Mouse (Mus musculus): ENCODE data around the gene Rhof.
A peak's percentile ranks its signal among the peaks of the same experiment; 100 is the strongest.
"Not testable (repeated sequence)": the region's sequence is repeated elsewhere in the genome, so short reads cannot be mapped to it uniquely, and the experiment has no call there.

Rhof gene

DNA sequence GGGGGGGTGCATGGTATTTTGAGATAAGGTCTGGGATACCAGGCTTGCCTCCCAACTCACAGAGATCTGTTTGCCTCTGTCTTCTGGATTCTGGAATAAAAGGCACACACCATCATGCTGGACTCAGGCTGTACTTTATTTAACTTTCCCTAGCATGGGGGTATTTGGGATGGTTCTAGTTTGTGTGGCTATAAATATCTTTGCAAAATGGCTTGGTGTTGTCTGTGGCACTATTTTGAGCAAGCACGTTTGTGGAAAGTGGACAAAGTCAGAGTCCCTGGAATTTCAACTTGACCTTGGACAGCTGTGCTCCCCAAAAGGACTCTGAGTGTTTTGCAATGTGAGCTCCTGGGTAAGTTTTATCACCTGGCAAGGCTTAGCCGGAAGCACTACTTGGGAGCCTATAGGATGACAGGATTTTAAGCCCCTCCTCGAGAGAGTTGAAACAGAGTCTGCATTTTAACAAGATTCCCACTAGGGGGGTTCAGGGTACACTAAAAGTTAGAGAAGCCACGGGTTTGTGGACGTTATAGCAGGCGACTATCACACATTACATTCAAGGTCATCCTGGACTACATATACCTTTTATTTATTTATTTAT lies 65.0 kb downstream of the Rhof start:
- no peak for DNase-seq (ENCODE audit: low spot score)

DNA sequence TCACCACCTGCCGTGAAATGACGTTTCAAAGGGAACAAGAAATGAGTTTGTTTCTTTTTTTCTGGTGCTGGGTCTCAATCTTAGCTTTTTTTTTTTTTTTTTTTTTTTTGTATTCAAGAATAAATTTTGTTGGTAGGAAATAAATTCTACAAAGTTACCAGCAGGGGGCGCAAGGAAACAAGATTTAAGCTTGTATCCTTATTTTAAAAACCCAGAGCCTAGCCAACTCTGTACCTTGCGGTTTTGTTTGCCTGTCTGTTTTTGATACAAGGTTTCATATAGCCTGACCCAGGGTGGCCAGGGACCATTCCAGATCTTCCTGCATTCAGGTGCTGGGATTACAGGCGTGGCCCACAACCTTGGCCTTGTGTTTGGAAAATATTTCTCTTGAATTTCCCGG lies 68.3 kb downstream of the Rhof start:
- DNase-seq (ENCODE audit: low spot score): no peak

DNA sequence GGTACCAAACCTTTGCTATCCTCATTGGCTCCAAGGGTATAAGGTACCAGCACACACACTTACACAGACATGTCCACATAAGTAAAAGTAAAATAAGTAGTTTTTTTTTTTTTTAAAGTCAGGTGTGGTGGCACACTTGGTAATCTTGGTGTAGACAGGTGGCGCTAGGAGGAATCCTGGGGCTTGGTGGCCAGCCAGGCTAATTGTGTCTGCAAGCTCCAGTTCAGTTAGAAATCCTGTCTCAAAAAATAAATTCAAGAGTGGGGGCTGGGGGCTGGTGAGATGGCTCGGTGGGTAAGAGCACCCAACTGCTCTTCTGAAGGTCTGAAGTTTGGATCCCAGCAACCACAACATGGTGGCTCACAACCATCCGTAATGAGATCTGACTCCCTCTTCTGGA lies 69.4 kb downstream of the Rhof start:
- DNase-seq (ENCODE audit: low spot score): no peak

DNA sequence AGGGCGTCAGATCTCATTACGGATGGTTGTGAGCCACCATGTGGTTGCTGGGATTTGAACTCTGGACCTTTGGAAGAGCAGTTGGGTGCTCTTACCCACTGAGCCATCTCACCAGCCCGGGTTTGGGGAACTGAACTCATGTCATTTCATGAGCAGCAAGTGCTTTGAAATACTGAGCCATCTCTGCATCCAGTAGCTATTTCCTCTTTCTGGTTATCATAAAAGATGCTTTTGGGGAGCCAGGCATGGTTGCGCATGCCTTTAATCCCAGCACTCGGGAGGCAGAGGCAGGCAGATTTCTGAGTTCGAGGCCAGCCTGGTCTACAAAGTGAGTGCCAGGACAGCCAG lies 71.1 kb downstream of the Rhof start:
- DNase-seq (ENCODE audit: low spot score): not testable (repeated sequence)

DNA sequence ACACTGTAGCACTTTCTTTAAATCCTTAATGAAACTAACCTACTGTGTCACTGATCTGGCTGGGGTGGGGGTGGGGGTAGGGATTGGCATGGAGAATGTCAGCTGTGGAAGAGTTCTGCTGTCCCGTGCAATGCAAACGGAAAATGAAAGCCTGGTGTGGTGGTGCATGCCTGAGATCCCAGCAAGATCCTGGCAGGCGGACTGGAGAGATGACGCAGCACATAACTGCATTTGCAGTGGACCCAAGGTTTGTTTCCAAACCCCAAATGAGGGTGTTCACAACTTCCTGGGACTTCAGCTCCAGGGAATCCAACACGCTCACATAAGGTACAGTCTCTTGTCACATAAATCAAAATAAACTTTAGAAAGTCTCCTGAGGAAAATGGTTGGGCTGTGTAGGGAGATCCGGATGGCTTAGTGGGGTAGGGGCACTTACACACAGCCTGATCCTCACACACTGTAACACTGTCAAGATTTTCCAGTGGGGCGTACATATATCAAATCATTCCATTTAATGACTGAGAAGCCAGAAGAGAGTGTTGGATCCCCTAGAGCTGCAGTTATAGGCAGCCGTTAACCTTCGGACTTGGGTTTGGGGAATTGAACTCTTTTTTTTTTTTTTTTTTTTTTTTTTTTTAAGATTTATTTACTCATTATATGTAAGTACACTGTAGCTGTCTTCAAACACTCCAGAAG lies 71.6 kb downstream of the Rhof start:
- no peak for DNase-seq (ENCODE audit: low spot score)

DNA sequence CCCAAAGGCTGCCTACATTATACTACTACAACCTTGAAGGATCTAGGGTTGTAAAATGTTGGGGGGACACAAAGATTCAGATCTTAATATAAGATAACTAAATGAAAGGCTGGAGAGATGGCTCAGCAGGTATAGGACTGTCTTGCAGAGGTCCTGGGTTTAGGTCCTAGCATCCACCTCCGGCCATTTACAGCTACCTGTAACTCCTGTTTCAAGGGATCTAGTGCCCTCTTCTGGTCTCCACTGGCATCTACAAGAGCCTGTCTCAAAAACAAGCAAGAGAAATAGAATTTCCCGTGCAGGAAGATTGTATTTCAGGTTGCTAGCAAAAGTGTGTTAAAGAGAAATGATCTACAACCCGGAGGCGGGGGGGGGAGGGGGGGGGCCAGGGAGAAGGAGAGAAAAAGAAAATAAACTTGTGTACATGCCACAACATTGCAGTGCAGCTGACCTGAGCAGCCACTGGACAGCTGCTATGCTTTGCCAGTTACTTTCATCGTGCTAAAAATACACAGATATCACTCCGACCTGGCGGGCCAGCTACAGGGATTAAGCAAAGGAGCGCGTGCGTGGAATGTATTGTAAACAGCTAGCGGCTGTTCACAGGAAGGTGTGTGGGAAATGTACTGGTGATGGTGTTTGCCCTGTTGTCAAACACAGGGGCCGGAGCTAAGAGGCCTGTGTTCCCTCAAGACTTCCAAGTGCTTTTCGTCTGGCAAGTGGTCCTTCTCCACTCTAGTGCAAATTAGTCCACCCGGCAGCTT lies 72.6 kb downstream of the Rhof start:
- DNase-seq (ENCODE audit: low spot score): no peak

DNA sequence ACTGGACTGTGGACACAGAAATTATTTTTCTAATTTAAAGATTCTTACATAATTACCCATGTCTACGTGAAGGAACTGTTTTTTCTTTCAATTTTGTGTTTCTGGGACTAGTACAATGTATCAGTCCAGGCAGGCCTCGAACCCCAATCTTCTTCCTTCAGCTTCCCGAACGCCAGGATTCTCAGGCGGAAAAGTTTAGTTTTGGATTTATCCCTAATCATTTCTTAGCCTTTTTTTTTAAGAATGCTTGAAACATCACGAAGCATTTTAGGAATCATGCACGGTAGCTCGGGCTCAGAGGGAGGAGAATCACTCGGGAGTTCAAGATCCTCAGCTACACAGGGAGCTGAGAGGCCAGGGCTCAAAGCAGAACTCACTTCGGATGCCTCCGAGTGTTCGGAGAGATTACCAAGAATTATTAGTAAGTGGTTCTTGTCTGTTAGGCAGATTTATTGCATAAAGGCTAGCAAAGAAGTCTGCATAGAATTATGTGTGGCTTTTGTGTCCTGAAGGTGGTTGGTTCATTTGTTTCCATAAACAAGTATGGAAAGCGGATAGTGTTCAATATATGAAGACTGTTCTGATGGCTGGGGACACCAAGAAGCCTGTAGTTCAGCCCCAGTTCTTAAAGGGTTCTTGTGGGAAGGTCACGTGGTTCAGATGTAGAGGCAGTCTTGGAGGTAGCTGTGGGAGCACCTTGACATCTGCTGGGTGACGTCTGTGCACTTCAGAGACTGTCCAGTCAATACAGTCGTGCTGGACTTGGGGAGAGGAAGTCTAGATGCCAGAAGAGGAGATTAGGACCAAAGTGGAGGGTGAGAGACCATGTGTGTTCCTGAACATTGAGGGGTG lies 74.0 kb downstream of the Rhof start:
- no peak for DNase-seq (ENCODE audit: low spot score)

DNA sequence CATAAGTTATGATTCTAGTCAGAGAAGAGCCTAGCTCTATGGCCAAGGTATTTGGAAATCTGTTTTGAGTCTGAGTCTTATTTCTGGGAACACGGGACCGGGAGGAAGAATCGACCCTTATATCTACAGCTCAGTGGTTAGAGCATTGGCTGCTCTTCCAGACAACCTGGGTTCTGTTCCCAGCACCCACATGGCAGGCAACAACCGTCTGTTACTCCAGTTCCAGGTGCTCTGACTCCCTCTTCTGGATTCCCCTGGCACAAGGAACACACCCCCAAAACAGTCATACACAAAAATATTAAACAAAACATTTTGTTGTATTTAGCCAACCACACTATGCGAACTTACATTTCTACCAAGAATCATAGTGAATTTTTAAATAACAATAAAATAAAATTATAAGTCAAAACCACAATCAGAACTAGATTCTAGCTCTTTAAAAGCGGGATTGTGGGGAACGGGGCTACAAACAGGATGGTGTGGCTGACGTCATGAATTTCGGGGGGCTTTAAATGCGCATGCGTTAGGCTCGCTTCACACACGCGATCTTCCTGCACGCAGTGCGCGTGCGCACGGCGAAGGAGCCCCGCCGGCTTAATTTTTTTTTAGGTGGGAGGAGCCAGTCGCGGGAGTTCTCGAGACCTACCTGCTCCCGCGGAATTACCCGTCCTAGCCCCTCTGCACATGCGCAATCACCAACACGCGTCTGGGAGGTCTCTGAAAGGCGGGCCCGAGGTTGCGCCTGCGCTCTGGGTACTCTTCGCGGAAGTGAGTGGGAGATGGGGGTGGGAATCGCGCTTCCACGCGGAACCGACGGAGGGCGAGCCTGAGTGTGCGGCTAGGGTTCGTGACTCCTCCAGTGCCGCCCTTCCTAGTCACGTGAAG lies 74.9 kb downstream of the Rhof start:
- peak; percentile 99 for DNase-seq (ENCODE audit: low spot score)
